Mouse (Mus musculus) ovary, postnatal 14 days (tissue): ENCODE results near the gene Atxn7l1.
A peak's percentile ranks its signal among the peaks of the same experiment; 100 is the strongest.

Experiments used
- DNase-seq: peaks from one replicate; pipeline ENCODE4 v3.0.0; 2022; ENCODE audit warnings: low spot score

Gene Atxn7l1

DNA sequence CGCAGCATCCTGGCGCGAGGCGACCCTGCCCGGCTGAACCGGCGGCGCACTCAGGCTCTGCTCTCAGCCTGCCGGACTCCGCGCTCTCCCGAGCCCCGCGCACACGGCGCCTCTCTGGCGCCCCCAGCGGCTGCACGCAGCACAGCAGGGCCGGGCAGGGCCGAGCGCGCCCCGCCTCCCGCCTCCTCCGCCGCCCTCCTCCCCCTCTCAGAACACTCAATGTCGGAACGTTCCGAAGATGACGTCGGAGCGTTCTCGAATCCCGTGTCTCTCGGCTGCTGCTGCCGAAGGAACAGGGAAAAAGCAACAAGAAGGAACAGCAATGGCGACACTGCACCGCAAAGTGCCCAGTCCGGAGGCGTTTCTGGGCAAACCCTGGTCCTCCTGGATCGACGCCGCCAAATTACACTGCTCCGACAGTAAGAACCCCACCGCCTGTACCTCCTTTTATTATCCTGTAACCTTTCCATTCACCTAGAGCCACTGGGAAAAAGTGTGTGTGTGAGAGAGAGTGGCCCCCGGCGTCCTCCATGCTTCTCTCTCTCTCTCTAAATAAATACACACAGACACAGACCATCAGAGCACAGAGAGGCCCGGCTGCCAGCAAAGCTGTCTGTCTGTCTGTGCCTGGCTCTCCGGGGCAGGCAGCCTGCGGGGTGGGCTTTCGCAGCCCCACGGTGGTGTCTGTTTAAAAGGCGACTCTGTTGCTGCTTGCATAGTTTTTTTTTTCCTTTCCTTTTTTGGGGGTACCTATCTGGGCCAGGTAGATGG is at the start of gene Atxn7l1:
Atxn7l1 (plus strand) TSS at position 197 of the 771 bp plus-strand sequence.
- DNase-seq = peak; percentile 94

DNA sequence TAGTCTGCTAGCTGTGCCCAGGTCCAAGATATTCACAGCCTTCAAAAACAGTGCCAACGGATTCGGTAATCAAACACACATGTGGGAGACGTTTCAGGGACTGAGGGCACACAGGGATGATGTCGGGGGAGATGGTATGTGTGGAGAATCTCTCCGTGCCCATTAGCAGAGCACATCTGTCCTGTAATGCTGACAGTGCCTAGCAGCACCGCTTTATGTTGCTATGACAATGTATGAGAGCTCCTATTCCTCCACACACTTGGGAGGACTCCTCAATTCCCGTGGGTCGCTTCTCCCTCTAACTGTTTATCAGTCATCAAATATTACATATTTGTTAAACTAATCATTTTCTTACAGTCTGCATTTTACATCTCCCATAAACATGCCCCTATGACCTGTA is 45.9 kb upstream of the Atxn7l1 start:
- DNase-seq = no peak

DNA sequence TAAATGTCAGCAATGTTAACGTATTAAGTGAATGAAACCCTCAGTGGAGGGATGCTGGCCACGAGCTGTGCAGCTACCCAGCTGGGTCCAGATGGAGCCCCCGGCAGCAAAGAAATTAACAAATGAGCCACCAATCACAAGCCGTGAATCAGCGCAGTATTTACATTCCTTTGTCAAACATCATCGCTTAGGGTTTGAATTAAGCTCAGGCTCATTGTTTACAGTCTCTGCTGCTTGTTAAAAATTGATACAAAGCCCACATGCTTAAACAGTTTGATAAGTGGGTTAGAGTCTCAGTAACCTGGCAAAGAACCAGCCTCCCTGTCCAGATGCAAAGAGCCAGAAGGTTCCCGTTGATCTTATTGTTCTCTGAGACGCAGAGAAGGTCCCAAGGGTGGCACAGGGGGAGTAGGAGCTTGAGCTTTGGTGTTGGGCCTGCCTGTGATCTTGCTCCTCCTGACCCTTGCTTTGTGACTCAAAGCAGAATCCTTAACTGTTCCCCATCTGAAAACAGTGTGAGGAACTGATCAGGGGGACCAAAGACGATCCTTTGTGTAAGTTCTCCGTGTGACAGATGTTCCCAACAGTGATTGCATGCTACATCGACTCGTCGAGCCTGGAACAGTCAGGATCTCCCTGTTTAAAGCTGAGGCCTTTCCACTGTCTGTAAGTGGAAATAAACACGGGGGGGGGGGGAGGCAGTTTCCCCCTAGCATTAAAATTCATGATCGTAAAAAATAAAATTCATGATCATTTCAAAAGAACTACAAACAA is 45.0 kb upstream of the Atxn7l1 start:
- no peak for DNase-seq

DNA sequence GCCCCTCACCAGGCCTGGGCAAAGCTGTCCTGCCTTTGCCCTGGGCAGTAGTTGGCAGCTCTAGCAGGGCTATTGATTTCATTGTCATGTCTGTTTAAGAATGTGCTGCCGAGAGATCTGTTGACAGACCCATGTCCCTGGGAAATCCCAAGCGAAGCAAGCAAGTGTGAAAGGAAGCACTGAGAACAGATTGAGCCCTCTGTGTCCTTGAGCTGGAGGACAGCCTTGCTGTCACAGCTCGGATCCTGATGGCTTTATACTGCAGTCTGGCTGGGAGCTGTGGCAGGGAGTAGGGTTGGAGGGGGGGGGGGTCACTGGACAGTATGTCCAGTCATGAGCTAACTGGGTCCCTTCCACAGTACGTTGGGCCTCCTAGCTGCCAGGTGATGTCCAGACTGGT is 41.8 kb upstream of the Atxn7l1 start:
- DNase-seq = no peak

DNA sequence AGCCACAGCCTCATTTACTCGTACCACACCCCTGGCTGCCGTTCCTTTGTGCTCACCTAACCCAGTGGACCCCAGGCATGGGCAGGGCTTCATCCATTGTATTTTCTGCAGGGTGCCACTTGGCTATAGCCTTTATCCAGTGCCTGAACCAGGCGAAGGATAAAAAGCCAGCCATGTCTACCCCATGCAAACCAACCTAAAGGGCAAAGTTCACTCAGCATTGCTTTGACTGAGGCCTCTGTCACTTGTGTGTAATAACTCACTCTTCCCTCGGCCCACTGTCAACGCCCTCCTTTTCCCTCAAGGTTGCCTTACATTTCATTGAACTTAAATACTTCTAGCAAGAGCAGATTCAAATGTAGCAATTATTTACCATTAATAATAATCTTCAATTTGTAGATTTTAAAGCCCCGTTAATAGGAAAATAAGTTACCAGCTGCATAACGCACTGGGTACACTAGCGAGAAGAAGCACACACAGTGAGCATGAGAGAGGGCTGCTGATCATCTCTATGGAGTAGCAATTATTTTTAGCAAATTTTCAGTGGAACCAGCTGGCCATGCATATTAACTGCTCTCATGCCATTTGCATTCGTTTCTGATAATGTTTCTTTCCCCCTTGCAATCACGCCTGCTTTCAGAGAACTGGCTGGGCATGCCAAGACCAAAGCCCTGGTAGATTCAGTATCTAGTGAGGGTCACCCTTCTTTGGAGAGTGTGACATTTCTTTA is 40.9 kb upstream of the Atxn7l1 start:
- no peak for DNase-seq

DNA sequence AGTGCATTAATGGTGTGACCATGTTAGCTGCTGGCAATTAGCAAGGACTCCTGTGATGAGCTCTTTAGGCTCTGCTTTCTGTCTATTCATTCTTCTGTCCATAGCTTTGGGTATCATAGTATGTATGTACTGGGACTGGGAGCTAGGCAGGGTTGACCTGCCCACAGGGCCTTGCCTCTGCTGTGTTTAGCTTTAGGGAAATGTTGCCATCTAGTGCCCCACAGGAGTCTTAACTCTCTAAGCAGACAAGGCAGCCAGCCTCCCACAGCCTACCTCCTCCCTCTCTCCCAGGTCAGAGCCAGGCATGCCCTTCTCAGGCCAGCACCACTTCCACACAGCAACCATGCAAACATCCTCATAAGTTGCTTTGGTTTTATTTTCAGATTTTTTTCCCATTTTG is 38.0 kb upstream of the Atxn7l1 start:
- DNase-seq = no peak

DNA sequence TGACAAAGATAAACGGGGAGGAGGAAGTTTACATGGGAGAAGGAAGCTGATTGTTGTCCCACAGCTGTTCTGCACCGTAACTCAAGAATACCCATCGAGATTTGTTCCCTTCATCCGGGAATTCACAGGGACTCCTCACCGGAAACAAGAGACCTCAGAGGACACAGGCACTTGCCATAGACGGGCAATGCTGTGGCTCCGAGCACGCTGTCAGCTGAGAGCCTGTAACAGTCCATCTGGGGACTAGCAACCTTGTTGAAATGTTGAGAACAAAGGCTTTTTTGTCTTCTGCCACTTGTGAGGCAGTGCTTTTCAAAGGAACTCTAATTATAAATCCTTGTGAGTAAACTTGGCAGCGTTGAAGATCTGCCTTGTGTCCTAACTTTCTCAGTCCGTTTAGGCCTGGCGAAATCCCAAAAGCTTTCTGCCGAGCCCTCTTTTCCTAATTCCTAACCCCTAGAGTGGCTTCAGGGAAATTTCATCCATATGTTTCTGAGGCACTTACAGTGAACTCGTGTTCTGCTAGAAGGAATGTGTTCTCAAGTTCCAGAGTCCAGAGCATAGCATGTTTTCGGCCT is 36.5 kb upstream of the Atxn7l1 start:
- DNase-seq = peak; percentile 17

DNA sequence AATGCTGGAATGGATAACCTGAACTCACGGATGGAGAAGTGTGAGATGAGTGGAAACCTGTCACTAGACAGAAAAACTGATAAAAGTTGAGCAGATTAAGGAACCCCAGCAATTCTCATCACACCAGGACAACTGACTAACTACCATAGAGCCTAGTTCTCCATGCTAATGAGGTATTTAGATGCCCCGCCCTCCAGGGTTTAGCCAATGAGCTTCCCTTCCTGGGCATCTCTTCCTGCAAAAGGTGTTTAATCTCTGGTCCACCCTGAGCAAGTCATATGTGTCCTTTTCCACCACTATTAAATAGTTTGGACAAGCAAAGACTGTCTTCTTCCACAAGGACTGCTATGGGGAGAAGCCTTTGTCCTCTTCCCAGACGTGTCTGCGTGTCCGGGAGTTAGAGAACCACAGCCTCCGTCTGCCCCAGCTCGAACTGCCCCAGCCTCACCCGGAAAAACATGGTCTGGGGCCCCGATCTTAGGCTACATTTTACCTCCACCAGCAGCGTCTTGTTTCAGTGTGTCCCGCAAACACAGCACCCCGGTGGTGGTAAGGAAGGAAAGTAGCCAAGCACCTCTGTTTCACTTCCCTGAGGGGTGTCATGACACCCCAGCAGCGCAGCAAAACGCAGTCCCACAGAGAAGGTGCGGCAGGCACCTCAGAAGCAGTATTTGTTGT is 28.7 kb upstream of the Atxn7l1 start:
- no peak for DNase-seq

DNA sequence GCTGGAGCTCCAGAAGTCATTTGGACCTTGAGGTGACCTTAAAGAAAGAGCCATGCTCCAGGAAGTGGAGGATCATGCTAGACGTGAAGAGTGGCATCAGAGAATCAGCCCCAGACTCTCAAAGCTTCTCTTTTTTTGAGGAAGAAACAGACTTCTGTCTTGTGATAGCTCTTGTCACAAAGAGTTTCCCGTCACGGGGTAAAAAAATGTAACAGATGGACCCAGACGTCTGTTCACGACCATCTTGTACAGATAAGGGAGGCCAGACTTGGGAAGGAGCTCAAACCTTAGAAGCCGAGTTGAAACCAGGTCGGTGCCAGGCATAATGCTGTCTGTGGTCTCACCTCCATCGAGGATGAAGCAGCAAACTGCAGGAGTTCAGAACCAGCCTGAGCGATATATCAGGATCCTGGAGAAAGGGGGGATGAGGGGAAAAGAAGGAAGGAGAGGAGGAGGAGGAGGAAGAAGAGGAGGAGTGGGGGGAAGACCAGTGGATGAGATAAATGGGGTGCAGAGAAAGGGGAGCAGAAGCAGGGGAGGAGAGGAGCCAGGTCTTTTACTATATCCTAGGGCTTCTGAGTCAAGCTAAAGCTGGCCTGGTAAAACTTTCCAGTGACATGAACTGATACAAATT is 21.8 kb upstream of the Atxn7l1 start:
- no peak for DNase-seq

DNA sequence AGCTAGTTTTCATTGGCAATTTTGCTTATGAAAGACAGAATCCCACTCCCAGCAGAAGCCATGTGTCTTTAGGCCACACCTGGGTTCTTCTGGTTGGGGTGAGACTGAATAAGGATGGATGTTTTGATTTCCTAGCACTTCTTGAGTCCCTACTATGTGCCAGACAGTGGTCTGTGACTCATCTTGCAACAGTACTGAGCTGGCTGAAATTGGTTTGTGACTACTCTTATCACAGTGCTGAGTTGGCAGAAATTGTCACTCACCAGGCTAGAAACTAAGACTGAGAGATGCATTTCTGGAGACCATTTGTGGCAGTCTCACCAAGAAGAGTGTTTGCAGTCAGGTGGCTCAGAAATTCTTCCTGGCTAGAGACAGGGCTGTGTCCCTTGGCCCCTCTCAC is 21.2 kb upstream of the Atxn7l1 start:
- DNase-seq = no peak

DNA sequence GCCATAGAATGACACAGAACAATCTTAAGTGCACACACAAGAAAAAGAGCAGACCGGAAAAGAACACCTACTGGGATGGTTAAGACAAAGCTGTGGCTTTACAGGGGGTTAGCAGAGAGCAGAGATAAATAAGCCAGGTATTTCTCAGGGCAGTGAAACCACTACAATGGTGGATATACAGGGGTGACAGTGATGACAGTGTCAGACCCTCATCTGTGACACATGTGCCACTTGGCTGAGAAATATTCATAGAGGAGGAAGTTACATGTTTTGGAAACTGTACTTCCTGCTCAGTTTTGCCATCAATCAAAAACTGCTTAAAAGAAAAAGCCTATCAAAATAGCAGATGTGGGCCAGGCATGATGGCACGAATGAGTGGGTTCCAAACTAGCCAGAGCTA is 19.4 kb upstream of the Atxn7l1 start:
- DNase-seq = no peak

DNA sequence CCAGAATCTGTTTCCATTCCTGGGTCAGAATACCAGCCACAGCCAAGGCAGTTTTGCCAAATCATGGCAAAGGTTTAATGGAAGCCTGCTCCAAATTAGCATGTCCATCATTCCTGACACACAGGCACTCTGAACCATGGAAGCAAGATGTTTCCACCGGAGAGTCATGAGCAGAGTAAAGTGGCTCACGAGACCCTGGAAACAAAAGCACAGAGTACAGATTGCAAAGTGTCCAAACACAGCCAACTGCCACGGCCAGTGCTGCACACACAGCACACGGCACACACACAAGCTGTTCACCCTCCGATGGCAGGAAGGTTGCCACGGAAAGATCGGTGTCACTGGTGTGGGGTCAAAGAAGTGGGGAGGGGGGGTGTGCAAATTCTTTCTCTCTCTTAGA is 18.8 kb upstream of the Atxn7l1 start:
- no peak for DNase-seq

DNA sequence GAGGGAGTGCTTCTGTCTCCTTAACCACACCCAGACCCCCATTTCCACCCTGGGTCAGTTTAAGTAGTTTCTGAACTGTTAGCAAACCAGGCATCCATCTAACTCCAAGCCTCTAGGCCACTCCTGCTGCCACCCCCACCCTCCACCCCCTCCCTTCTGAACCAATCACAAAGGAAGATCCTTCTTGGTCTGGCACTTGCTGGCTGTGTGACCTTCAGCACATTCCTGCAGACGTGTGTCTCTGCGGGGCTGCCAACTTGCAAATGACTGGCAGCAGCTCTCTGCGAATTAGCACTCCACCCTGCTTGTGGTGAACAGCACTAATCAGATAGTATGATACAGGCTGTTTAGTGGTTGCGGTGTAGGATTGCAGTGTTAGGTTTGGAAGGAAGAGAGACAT is 18.1 kb upstream of the Atxn7l1 start:
- no peak for DNase-seq

DNA sequence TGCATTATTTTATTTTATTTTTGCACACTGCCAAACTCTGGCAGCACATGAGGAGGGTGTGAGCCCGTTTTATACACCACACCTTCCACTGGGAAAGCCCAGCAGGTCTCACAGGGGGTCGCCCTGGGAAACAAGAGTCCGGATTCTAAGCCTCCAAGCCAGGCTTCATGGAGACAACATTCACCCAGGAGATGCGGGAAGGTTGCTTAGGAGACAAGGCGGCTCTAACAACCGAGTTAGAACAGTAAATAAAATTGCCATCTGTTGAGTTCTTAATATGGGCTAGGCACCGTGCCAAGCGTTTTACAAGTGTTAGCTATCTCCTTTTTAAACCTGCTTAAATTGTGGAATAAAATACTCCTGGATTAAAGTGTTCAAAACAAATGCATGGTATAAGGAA is 17.1 kb upstream of the Atxn7l1 start:
- no peak for DNase-seq

DNA sequence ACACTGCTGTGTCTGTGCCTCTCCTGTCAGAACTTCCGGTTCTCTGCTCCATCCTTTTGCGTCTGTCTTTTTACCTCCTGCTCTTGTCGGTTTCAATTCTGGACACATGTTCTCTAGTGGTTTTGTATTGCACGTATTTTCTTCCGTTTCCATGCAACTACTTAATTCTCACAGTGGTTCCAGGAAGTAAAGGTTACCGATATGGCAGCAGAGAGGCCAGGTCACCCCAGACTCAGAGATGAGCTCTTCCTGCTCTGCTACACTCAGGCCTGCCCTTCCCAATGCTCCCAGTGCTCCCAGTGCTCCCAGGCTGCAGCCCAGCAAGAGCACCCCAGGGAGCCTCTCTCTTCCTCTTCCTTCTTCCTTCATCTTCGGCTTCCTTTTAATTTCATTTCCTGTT is 15.7 kb upstream of the Atxn7l1 start:
- DNase-seq = no peak

DNA sequence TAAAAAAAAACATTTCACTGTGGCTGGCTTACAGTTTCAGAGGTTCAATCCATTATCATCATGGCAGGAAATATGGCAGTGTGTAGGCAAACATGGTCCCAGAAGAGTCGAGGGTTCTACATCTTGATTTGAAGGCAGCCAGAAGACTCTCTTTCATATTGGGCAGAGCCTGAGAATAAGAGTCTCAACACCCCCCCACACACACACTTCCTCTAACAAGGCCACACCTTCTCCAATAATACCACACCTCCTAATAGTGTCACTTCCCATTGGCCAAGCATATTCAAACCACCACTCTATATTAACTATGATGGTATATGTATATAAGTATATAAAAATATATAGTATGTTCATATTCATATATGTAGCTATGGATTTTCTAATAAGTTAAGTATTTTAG is 9.6 kb upstream of the Atxn7l1 start:
- no peak for DNase-seq

DNA sequence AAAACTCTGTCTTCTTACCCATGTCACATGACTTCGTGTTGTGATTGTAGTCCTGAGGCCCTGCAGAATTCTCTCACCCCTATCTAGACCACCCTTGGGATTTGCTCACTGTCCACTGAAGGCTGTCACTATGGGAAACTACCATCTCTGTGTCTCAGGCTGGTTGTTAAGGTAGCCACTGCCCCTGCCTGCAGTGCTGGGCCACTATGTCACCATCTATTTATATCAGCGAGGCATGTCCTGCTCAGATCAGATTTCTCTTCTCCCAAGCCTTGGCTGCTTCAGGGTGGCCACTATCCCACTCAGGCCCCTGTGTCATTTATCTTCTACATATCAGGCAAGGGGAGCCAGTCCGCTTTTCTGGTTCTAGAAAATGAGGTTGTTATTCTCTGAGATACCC is 8.4 kb upstream of the Atxn7l1 start:
- DNase-seq = no peak

DNA sequence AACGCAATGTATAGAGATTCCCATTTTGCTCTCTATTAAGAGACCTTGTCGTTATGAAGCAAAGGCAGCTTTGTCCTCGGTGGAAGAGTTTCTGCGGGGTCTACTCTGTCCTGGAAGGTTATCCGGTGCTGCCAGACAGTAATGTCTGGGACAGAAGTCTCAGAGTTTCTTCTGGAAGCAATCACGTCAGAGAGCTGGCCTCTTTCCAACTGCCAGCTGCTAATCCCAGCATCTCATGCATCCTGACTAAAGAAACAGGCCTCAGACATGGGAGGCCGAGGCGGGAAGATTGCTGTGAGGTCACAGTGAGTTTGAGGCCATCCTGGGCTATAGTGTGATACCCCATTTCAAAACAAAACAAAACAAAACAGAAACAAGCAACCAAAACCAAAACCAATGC is 3.0 kb upstream of the Atxn7l1 start:
- no peak for DNase-seq

DNA sequence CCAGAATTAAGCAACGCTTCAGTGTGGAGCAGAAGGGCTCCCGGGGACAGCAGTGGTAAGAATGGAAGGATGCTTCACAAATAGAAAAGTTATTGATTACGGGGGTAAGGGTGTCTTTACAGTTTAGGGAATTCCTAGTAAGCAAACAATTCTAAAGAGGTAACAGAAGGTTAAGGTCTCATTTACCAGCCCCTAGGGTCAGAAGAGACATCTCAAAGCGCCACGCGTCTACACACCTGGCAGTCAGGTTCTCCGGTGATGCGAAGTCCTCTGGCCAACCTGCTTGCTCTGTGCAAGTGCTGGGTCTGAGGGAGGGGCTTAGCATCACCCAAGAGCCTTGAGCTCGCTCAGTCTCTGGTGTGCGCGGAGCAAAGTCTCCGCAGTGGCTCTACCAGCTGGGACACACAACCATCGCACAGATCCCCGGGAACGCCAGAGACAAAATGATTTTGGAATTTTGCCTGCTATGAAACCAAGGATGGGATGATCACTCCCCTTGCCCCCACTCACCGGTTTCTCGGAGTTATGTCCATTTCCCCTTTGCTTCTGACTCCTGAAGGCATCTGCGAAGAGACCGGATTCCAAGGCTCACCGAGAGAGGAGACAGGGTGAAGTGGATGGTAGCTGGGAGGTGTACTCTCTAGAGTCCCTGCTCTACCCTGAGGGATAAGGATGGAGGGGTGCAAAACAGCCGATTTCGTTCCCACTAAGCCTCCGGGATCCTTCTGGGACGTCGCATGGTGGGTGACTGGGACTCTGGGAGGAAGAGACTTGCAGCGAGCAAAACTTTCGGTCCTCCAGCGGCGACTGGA is 665 bp upstream of the Atxn7l1 start:
- peak; percentile 9 for DNase-seq

DNA sequence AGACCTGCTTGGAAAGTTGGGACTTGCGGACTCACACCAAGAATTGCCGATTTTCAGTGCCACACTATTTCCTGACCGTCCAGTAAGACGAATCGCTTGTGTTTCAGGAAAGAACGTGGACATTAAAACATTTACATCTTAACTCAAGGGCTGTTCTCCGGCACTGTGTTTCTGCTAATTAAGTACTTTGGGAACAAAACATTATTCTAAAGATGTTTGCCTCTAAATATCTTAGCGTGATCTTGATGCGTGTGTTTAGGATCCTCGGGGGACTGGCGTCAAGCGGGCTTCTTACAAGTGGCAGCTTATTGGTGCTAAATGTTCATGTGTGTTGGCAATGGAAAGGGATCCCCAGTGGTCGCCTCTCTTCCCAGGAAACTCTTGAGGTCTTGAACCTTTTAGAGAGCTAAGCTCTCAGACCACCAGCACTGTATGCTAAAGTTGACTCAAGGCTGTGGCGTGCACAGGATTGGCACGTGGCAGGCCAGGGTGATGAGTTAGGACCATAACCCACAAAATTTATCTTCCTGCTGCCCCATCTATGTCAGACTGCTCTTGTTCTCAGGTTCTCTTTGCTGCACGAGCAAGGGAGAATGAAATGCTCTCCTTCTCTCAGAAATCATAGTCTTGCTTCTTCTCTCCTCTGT is 2.2 kb downstream of the Atxn7l1 start:
- DNase-seq = no peak
